Mouse (Mus musculus): ENCODE data around the gene Aagab. TPM values are rescaled to one million over a fixed set of nuclear protein-coding genes. Genes with fewer than 3 reads are reported as not detected.

Gene Aagab
- polyA plus RNA-seq, 1 experiment from 2014 or later = 48.3 TPM

DNA sequence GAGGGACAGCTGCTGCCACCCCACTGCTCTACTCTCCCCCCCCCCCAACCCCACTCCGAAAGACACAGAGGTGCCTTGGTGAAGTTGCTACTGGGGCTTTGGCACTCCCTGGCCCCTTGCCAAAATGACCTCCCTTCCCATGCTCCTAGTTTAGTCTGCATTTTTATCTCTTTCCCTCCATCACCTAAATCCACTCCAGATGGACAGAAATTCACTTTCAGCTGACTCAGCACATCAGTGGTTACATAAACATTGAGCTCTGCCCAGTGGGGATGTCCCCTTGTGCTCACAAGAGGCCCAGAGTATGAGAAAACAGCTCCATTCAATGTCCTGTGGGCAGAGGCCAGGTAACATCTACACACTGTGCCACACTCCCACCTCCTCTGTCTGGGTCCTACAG lies 52.6 kb downstream of the Aagab start:
- DNase-seq (ENCODE audit: low spot score) = no peak
- H3K9me3 ChIP-seq (ENCODE audit: control insufficient read depth, low read length) = no peaks in the 10 kb centered on the region
- ATAC-seq (replicated peaks; ENCODE audit: low FRiP score) = no peak
- no peak overlapping the region for H3K4me3 ChIP-seq (ENCODE audit: low read depth, low read length)
- H3K9ac ChIP-seq (ENCODE audit: low read length) = no peak overlapping the region
- WGBS = 78% methylated on average over 1 of the region's 1 CpGs
- H3K36me3 ChIP-seq (ENCODE audit: control insufficient read depth, insufficient read depth, low read length) = no peaks in the 10 kb centered on the region; the same call in 1 of the 2 replicates
- H3K27ac ChIP-seq (ENCODE audit: low read depth, low read length) = no peak overlapping the region
- no peaks in the 10 kb centered on the region for H3K27me3 ChIP-seq (ENCODE audit: control insufficient read depth, insufficient read depth, low read length)
- H3K4me1 ChIP-seq (replicated peaks; ENCODE audit: control insufficient read depth, insufficient read depth, low read length) = peaks cover 6% of the 10 kb centered on the region; the same call in 1 of the 2 replicates
- no peak overlapping the region for H3K4me2 ChIP-seq (ENCODE audit: low read depth, low read length, severe bottlenecking)

DNA sequence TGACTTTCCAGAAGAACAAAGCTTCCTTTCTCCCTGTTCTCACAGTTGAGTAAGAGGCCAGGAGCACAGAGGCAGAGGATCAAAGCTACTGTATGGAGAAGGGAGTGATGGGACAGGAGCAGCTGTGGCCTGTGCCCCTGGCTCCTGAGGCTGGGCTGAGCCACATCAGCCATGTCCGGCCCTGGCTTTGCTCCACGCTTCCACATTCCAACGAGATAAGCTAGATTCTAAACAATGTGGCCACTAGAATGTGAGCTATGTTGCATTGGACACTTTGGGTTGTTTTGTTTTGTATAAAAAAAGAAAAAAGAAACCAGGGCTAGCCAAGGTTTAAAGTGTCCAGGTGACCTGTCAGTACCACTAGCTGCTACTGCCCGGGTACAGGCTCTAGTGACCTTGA lies 54.7 kb downstream of the Aagab start:
- ATAC-seq (replicated peaks; ENCODE audit: low FRiP score) = no peak
- H3K36me3 ChIP-seq (ENCODE audit: control insufficient read depth, insufficient read depth, low read length) = no peaks in the 10 kb centered on the region; the same call in 1 of the 2 replicates
- WGBS = 84% methylated on average over 4 of the region's 4 CpGs
- no peak overlapping the region for H3K27ac ChIP-seq (ENCODE audit: low read depth, low read length)
- no peak overlapping the region for H3K4me2 ChIP-seq (ENCODE audit: low read depth, low read length, severe bottlenecking)
- no peaks in the 10 kb centered on the region for H3K9me3 ChIP-seq (ENCODE audit: control insufficient read depth, low read length)
- H3K27me3 ChIP-seq (ENCODE audit: control insufficient read depth, insufficient read depth, low read length) = no peaks in the 10 kb centered on the region
- H3K9ac ChIP-seq (ENCODE audit: low read length) = no peak overlapping the region
- H3K4me3 ChIP-seq (ENCODE audit: low read depth, low read length) = no peak overlapping the region
- peaks cover 6% of the 10 kb centered on the region; the same call in 1 of the 2 replicates for H3K4me1 ChIP-seq (replicated peaks; ENCODE audit: control insufficient read depth, insufficient read depth, low read length)
- DNase-seq (ENCODE audit: low spot score) = no peak

DNA sequence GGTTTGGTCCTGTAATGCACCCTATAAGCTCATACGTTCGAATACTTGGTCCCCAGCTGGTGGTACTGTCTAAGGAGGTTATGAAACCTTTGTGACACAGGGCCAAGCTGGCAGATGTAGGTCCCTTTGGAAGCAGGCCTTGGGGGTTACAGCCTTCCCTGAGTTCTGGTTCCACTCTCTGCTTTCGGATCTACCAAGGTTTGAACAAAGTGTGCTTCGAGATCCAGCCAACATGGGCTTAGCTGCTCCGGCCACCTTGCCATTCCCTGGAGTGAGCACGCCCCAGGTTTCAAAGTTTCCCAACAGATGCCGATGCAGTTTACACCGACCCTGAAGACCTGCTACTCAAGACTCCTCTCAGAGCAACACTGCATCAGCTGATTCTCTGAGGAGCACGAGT lies 56.0 kb downstream of the Aagab start:
- DNase-seq (ENCODE audit: low spot score) = no peak
- no peaks in the 10 kb centered on the region for H3K9me3 ChIP-seq (ENCODE audit: control insufficient read depth, low read length)
- H3K27ac ChIP-seq (ENCODE audit: low read depth, low read length) = no peak overlapping the region
- H3K9ac ChIP-seq (ENCODE audit: low read length) = no peak overlapping the region
- WGBS = 92% methylated on average over 9 of the region's 9 CpGs
- peaks cover 3% of the 10 kb centered on the region; the same call in 1 of the 2 replicates for H3K4me1 ChIP-seq (replicated peaks; ENCODE audit: control insufficient read depth, insufficient read depth, low read length)
- no peak for ATAC-seq (replicated peaks; ENCODE audit: low FRiP score)
- H3K4me3 ChIP-seq (ENCODE audit: low read depth, low read length) = no peak overlapping the region
- H3K4me2 ChIP-seq (ENCODE audit: low read depth, low read length, severe bottlenecking) = no peak overlapping the region
- H3K36me3 ChIP-seq (ENCODE audit: control insufficient read depth, insufficient read depth, low read length) = no peaks in the 10 kb centered on the region; the same call in 1 of the 2 replicates
- no peaks in the 10 kb centered on the region for H3K27me3 ChIP-seq (ENCODE audit: control insufficient read depth, insufficient read depth, low read length)

DNA sequence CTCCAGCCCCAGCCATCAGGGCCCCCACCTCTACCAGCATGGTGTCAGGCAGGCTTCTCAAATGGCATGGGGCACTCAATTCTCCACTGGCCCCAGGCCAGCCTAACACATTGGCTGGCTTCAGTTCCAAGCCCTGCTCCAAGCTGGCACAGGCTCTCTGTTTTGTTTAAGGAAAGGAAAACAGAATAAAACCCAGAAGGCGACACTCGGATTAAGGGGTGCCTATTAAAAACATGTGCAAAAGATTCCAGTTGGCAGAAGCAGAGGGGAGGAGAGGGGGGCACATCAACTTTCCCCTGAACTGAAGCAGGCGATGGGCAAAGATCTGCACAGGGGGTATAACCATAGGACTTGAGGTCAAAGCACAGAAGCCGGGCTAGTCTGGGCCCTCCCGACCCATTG lies 56.5 kb downstream of the Aagab start:
- Histone ChIP-seq H3K27ac (ENCODE audit: low read depth, low read length) (no peak overlapping the region), H3K36me3 (ENCODE audit: control insufficient read depth, insufficient read depth, low read length) (no peaks in the 10 kb centered on the region; the same call in 1 of the 2 replicates), H3K9me3 (ENCODE audit: control insufficient read depth, low read length) (no peaks in the 10 kb centered on the region)

DNA sequence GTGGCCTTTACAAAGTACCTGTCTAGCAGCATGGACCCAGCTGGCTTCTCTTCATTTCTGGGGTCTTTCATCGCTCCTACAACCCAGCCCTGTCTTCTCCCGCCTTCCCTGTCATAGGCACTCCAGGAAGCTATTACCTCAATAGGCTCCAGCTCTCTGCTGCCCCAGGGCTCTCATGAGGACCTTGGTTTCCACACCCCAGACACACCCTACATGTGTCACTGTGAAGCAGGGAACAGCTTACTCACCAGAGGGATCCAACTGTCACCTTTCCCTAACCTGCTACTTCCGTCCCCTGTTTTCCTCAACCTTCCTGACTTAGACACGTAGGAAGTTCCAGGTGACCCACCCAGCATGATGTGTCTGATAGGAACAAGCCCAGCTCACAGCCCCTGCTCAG lies 57.6 kb downstream of the Aagab start:
- Histone ChIP-seq H3K27ac (ENCODE audit: low read depth, low read length) (no peak overlapping the region), H3K9ac (ENCODE audit: low read length) (no peak overlapping the region), H3K4me3 (ENCODE audit: low read depth, low read length) (no peak overlapping the region), H3K4me2 (ENCODE audit: low read depth, low read length, severe bottlenecking) (no peak overlapping the region), H3K27me3 (ENCODE audit: control insufficient read depth, insufficient read depth, low read length) (no peaks in the 10 kb centered on the region), H3K4me1 (replicated peaks; ENCODE audit: control insufficient read depth, insufficient read depth, low read length) (peaks cover 5% of the 10 kb centered on the region; the same call in 1 of the 2 replicates), H3K36me3 (ENCODE audit: control insufficient read depth, insufficient read depth, low read length) (no peaks in the 10 kb centered on the region; the same call in 1 of the 2 replicates), H3K9me3 (ENCODE audit: control insufficient read depth, low read length) (no peaks in the 10 kb centered on the region)
- no peak for DNase-seq (ENCODE audit: low spot score)
- no peak for ATAC-seq (replicated peaks; ENCODE audit: low FRiP score)
- WGBS = 92% methylated on average over 4 of the region's 4 CpGs

More for the DNA sequence above, 56.5 kb downstream of the Aagab start:
- Histone ChIP-seq H3K4me2 (ENCODE audit: low read depth, low read length, severe bottlenecking) (no peak overlapping the region), H3K4me1 (replicated peaks; ENCODE audit: control insufficient read depth, insufficient read depth, low read length) (no peaks in the 10 kb centered on the region; the same call in 1 of the 2 replicates), H3K4me3 (ENCODE audit: low read depth, low read length) (no peak overlapping the region), H3K9ac (ENCODE audit: low read length) (no peak overlapping the region), H3K27me3 (ENCODE audit: control insufficient read depth, insufficient read depth, low read length) (no peaks in the 10 kb centered on the region)
- no peak for ATAC-seq (replicated peaks; ENCODE audit: low FRiP score)
- DNase-seq (ENCODE audit: low spot score) = no peak
- WGBS = 83% methylated on average over 5 of the region's 5 CpGs

DNA sequence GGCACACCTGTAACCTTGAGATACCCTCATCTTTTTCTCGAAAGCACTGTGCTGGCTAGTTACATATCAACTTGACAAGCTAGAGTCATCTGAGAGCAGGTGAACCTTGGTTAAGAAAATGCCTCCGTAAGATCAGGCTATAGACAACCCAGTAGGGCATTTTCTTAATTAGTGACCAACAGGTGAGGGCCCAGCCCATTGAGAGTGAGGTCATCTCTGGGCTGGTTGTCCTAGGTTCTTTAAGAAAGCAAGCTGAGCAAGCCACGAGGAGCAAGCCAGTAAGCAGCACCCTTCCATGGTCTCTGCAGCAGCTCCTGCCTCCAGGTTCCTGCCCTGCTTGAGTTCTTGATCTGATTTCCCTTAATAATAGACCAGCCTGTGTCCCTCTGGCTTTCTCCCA lies 58.2 kb downstream of the Aagab start:
- Histone ChIP-seq H3K27ac (ENCODE audit: low read depth, low read length) (no peak overlapping the region), H3K27me3 (ENCODE audit: control insufficient read depth, insufficient read depth, low read length) (no peaks in the 10 kb centered on the region), H3K4me1 (replicated peaks; ENCODE audit: control insufficient read depth, insufficient read depth, low read length) (peaks cover 8% of the 10 kb centered on the region; the same call in 1 of the 2 replicates), H3K36me3 (ENCODE audit: control insufficient read depth, insufficient read depth, low read length) (no peaks in the 10 kb centered on the region; the same call in 1 of the 2 replicates), H3K9ac (ENCODE audit: low read length) (no peak overlapping the region), H3K9me3 (ENCODE audit: control insufficient read depth, low read length) (no peaks in the 10 kb centered on the region), H3K4me3 (ENCODE audit: low read depth, low read length) (no peak overlapping the region), H3K4me2 (ENCODE audit: low read depth, low read length, severe bottlenecking) (no peak overlapping the region)
- DNase-seq (ENCODE audit: low spot score) (no peak), ATAC-seq (replicated peaks; ENCODE audit: low FRiP score) (no peak)
- 89% methylated on average over 3 of the region's 3 CpGs for WGBS

DNA sequence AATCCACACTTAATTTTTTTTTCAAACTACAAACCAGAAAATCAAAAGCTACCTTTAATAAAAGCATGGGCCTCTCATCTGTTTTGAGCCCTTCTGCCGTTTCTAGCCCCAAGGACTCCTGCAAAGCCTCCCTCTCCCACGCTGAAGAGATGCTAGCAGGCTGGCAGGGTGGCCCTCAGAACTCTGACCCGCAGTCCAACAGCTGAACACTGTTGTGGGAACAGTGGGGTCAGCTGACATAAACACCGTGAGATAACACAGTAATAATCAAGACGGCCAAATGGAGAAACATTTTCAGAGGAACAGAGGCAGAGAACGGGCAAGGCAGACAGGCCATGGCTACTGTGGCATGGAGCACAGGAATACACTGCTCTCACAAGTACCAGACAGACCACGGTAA lies 60.3 kb downstream of the Aagab start:
- 85% methylated on average over 7 of the region's 7 CpGs for WGBS
- H3K4me2 ChIP-seq (ENCODE audit: low read depth, low read length, severe bottlenecking) = no peak overlapping the region
- DNase-seq (ENCODE audit: low spot score) (no peak), ATAC-seq (replicated peaks; ENCODE audit: low FRiP score) (no peak)
- H3K4me3 ChIP-seq (ENCODE audit: low read depth, low read length) = no peak overlapping the region
- H3K4me1 ChIP-seq (replicated peaks; ENCODE audit: control insufficient read depth, insufficient read depth, low read length) = peaks cover 10% of the 10 kb centered on the region; the same call in 1 of the 2 replicates
- no peak overlapping the region for H3K9ac ChIP-seq (ENCODE audit: low read length)
- no peaks in the 10 kb centered on the region for H3K27me3 ChIP-seq (ENCODE audit: control insufficient read depth, insufficient read depth, low read length)
- no peaks in the 10 kb centered on the region for H3K9me3 ChIP-seq (ENCODE audit: control insufficient read depth, low read length)
- no peaks in the 10 kb centered on the region; the same call in 1 of the 2 replicates for H3K36me3 ChIP-seq (ENCODE audit: control insufficient read depth, insufficient read depth, low read length)
- H3K27ac ChIP-seq (ENCODE audit: low read depth, low read length) = no peak overlapping the region

DNA sequence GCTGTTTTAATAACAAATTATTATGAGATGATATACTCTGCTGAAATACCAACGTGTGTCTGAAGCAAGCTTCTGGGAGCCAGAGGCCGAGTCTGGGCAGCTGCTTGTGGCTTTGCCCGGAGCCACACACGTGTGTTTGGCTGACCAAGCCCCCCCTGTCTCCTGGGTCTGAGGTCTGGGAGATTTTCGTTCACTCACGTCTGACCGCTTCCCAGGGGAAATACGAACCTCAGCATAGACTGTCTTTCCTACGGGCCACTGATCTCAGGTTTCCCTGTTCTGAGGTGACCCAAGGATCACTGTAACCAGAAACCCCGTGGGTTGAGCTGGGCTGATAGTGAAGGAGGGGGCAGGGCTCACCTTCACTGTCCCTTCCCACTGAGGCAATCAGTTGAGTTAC lies 60.8 kb downstream of the Aagab start:
- no peaks in the 10 kb centered on the region for H3K27me3 ChIP-seq (ENCODE audit: control insufficient read depth, insufficient read depth, low read length)
- DNase-seq (ENCODE audit: low spot score) = no peak
- ATAC-seq (replicated peaks; ENCODE audit: low FRiP score) = no peak
- H3K9me3 ChIP-seq (ENCODE audit: control insufficient read depth, low read length) = no peaks in the 10 kb centered on the region
- no peaks in the 10 kb centered on the region; the same call in 1 of the 2 replicates for H3K36me3 ChIP-seq (ENCODE audit: control insufficient read depth, insufficient read depth, low read length)
- no peak overlapping the region for H3K4me3 ChIP-seq (ENCODE audit: low read depth, low read length)
- peaks cover 10% of the 10 kb centered on the region; the same call in 1 of the 2 replicates for H3K4me1 ChIP-seq (replicated peaks; ENCODE audit: control insufficient read depth, insufficient read depth, low read length)
- WGBS = 79% methylated on average over 10 of the region's 10 CpGs
- H3K9ac ChIP-seq (ENCODE audit: low read length) = no peak overlapping the region
- H3K27ac ChIP-seq (ENCODE audit: low read depth, low read length) = no peak overlapping the region
- no peak overlapping the region for H3K4me2 ChIP-seq (ENCODE audit: low read depth, low read length, severe bottlenecking)

DNA sequence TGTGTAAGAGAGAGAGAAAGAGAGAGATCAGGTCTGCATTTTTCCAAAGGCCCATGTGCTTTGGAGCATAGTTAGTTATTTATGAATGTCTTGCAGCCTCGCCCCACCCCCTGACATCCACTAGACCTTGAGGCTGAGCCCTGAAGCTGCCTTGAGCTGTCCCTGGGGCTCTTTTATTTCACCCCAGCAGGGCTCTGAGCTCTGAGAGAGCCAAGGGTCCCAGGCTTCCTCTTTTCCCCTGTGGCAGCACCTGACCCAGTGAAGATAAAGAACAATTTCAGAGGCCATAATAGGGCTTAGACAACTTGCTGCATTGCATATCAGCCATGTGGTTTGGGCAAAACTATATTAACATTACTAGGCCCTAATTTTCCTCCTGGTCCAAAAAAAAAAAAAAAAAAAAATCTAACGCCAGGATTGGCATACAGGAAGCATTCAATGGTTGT lies 61.9 kb downstream of the Aagab start:
- H3K4me2 ChIP-seq (ENCODE audit: low read depth, low read length, severe bottlenecking) = no peak overlapping the region
- H3K27ac ChIP-seq (ENCODE audit: low read depth, low read length) = no peak overlapping the region
- 79% methylated on average over 2 of the region's 2 CpGs for WGBS
- H3K36me3 ChIP-seq (ENCODE audit: control insufficient read depth, insufficient read depth, low read length) = no peaks in the 10 kb centered on the region; the same call in 1 of the 2 replicates
- H3K4me3 ChIP-seq (ENCODE audit: low read depth, low read length) = no peak overlapping the region
- H3K27me3 ChIP-seq (ENCODE audit: control insufficient read depth, insufficient read depth, low read length) = no peaks in the 10 kb centered on the region
- peaks cover 13% of the 10 kb centered on the region; the same call in 1 of the 2 replicates for H3K4me1 ChIP-seq (replicated peaks; ENCODE audit: control insufficient read depth, insufficient read depth, low read length)
- H3K9ac ChIP-seq (ENCODE audit: low read length) = no peak overlapping the region
- ATAC-seq (replicated peaks; ENCODE audit: low FRiP score) (no peak), DNase-seq (ENCODE audit: low spot score) (no peak)
- no peaks in the 10 kb centered on the region for H3K9me3 ChIP-seq (ENCODE audit: control insufficient read depth, low read length)
